Mouse (Mus musculus): ENCODE data around the gene Sgpl1. TPM values are rescaled to one million over a fixed set of nuclear protein-coding genes. Genes with fewer than 3 reads are reported as not detected.

The Sgpl1 gene
- polyA plus RNA-seq (2017; shearing (Covaris generic)) = 10 to 100 TPM; 42.7 to 58.1 TPM

DNA sequence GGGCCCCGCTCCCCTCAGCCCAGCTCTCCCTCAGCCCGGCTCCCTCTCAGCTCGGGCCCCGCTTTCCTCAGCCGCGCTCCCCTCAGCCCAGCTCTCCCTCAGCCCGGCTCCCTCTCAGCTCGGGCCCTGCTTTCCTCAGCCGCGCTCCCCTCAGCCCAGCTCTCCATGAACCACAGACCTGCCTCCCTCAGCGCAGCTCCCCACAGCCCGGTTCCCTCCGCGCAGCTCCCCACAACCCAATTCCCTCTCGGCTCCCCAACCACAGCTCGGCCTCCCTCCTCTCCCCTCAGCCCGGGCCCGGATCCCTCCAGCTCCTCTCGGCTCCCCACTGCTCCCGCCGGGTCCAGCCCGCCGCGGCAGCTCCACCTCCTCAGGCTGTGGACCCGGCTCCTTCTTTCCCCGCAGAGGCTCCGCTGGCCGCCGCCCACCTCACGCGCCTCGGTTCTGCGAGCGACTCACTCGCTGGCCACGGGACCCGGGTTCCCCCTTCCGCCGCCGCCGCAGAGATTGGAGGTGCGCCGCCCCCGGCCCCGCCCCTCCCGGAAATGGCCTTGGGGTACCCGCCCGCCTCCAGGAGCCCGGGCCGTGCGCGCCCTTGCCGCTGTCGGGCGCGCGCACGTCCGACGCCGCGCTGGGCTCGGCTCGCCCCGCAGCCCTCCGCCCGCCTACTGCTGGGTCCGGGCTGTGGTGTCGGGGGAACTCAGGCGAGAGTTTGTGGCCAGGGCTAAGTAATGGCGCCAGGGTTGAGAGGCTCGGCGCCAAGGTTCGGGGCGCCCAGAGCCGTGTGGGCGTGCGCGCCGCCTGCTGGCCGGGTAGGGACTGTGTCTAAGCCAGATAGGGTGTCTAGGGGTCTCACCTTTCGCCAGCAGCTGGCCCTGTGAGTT, at the start of gene Sgpl1:
Sgpl1 (minus strand) TSS at position 547 of the 884 bp plus-strand sequence.

DNA sequence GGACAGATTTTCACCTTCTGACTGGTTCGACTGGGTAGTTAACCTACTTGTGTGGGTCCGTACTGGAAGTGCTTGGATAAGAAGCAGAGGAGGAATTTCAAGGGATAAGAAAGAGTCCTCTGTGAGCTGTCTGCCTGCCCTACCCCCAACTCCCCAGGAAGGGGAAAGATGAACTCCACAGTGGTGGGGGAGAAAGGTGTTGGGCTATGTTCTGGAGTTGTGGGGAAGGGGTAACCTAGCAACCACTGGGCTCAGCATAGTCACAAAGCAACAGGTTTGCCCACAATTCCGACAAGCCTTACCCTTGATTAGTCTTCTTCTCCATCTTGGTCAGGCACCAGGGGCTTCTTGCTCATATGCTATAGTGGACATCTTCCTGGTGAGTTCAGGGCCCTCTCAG, 24.2 kb upstream of the Sgpl1 start, which contains the start of gene Tbata:
Tbata (plus strand) TSS at position 301 of the 400 bp plus-strand sequence.

DNA sequence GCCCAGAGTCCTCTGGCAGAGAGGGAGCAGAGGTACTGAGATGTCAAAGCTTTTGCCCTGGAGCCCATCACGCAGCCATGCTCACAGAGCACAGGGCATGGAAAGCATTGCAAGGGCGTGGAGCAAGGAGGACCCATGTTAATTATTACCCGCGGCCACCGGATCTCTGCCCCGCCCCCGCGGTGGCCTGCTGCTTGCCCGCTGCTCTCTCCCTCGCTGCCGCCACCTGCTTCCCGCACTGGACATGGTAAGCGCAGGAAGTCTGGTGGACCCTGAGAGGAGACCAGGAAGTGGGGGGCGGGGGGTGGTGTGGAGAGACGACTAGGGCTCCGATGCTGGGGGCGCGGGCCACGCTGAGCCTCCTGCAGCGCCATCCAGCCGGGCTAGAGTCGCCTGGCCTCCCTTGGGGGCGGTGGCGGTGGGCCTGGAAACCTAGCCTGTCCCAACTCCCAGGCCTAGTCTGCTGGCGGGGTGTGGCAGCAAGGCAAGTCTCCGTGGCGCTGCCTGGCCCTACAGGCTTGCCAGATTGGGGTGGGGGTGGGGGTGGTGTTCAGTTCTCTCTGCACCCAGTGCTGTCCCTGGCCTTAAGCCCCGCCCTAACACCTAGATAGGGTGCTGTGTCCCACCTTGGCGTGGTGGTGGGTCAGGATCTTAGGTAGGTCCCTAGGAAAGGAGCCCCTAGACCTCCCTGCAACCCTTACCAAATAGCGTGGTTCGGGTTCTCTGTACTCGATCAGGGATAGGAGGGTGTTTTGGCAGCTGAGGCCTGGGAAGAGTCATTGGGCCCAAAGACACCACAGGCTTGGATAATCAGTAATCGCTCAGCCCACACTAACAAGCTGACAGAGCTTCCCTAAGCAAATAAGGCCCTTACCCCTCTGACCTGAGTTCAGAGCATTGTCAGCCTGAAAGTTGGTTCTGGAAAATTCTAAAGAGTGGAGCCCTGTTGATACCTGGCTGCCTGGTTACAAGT, 58.0 kb downstream of the Sgpl1 start, which contains the start of gene Pcbd1:
Pcbd1 (plus strand) TSS at position 162 of the 973 bp plus-strand sequence.

Other genes starting within 250 kb of the Sgpl1 start
- under 1 TPM in 1 of 2 experiments, not detected in 1; 0.44 TPM for gene Pcbd1, start 58.4 kb downstream of the Sgpl1 start, polyA plus RNA-seq (2017; shearing (Covaris generic))
- gene Tbata, start 24.3 kb upstream of the Sgpl1 start, polyA plus RNA-seq (2017; shearing (Covaris generic)) = not detected
- gene Adamts14, start 125.7 kb upstream of the Sgpl1 start, polyA plus RNA-seq (2017; shearing (Covaris generic)) = under 1 TPM in 1 of 2 experiments, not detected in 1; 0.54 TPM
- gene Prf1, start 150.1 kb upstream of the Sgpl1 start, polyA plus RNA-seq (2017; shearing (Covaris generic)) = 1 to 10 TPM; 5.5 to 9.2 TPM
- gene Pald1, start 235.8 kb upstream of the Sgpl1 start, polyA plus RNA-seq (2017; shearing (Covaris generic)) = under 1 TPM in 1 of 2 experiments, not detected in 1; 0.42 TPM